Mouse (Mus musculus): ENCODE measurements at regions not wholly inside any gene's neighbourhood (a gene's known extent, or its start where the extent isn't known, plus 50 kb on each side); places are given as distances from the start of the nearest gene placed in this dataset.

- TF ChIP-seq CTCF (IDR thresholded peaks at IDR 0.05; ENCODE audit: borderline replicate concordance, insufficient read depth, low read length), result no peak
- TF ChIP-seq POLR2A (IDR thresholded peaks at IDR 0.05; ENCODE audit: low read depth, low read length), result no peak
Measured at GRCm38 (mm10) chr10:21796386-21796785, 85.6 kb upstream of the Sgk1 start.

All from embryonic fibroblast, embryonic 13.5 days (primary cell).